Mouse (Mus musculus): ENCODE results near the gene Usp46. TPM values are rescaled to one million over a fixed set of nuclear protein-coding genes. Genes with fewer than 3 reads are reported as not detected.

The Usp46 gene
- polyA plus RNA-seq, 1 experiment: 2.7 TPM

GRCm38 (mm10) chr5:74044591-74044990 lies 23.6 kb downstream of the Usp46 start:
- Histone ChIP-seq H3K4me1 (ENCODE audit: control insufficient read depth, insufficient read depth, insufficient read length) (no peaks in the 10 kb centered on the region), H3K4me3 (ENCODE audit: extremely low read depth, insufficient read depth, insufficient read length) (no peak overlapping the region), H3K27ac (ENCODE audit: insufficient read depth, low read length) (no peak overlapping the region), H3K36me3 (ENCODE audit: control insufficient read depth, insufficient read depth, low read length) (no peaks in the 10 kb centered on the region), H3K27me3 (ENCODE audit: control insufficient read depth, insufficient read depth, low read length) (no peaks in the 10 kb centered on the region)
- WGBS: 98% methylated on average over 7 of the region's 7 CpGs
- no peak for TF ChIP-seq CTCF (IDR thresholded peaks at IDR 0.05; ENCODE audit: extremely low read depth, insufficient read depth, insufficient read length, insufficient replicate concordance)
- TF ChIP-seq POLR2A (IDR thresholded peaks at IDR 0.05; ENCODE audit: low read depth, low read length): no peak
- DNase-seq (ENCODE audit: low read depth in 1 of 2, low spot score in 2 of 2): no peak

DNA sequence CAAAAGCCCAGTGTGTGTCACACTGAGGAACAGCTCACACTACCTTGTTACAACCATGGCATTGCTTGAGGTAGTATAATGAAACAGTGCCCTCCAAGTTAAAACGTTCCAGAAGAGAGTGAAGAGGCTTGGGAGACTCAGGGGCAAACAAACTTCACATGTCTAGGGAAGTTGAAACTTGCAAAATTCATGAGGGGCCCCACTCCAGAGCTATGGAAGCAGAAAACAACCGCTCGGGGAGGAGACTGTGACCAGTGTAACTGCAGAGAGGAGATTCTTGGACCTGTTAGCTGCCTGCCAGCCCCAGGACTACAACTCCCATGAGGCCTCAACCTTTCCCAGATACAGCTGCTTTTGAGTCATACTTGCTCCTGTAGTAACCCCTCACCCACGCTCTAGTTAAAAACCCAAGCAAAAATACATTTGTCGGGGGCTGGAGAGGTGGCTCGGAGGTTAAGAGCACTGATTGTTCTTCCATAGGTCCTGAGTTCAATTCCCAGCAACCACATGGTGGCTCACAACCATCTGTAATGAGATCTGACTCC lies 25.4 kb downstream of the Usp46 start:
- no peak for DNase-seq (ENCODE audit: low read depth in 1 of 2, low spot score in 2 of 2)
- H3K27me3 ChIP-seq (ENCODE audit: control insufficient read depth, insufficient read depth, low read length): no peaks in the 10 kb centered on the region
- no peak overlapping the region for H3K27ac ChIP-seq (ENCODE audit: insufficient read depth, low read length)
- no peaks in the 10 kb centered on the region for H3K36me3 ChIP-seq (ENCODE audit: control insufficient read depth, insufficient read depth, low read length)
- WGBS: 86% methylated on average over 6 of the region's 6 CpGs
- H3K4me3 ChIP-seq (ENCODE audit: extremely low read depth, insufficient read depth, insufficient read length): no peak overlapping the region
- H3K4me1 ChIP-seq (ENCODE audit: control insufficient read depth, insufficient read depth, insufficient read length): no peaks in the 10 kb centered on the region
- no peak for TF ChIP-seq POLR2A (IDR thresholded peaks at IDR 0.05; ENCODE audit: low read depth, low read length)
- TF ChIP-seq CTCF (IDR thresholded peaks at IDR 0.05; ENCODE audit: extremely low read depth, insufficient read depth, insufficient read length, insufficient replicate concordance): no peak

GRCm38 (mm10) chr5:74040541-74040940 lies 27.7 kb downstream of the Usp46 start:
- Histone ChIP-seq H3K27ac (ENCODE audit: insufficient read depth, low read length) (no peak overlapping the region), H3K4me1 (ENCODE audit: control insufficient read depth, insufficient read depth, insufficient read length) (no peaks in the 10 kb centered on the region), H3K27me3 (ENCODE audit: control insufficient read depth, insufficient read depth, low read length) (no peaks in the 10 kb centered on the region), H3K4me3 (ENCODE audit: extremely low read depth, insufficient read depth, insufficient read length) (no peak overlapping the region), H3K36me3 (ENCODE audit: control insufficient read depth, insufficient read depth, low read length) (no peaks in the 10 kb centered on the region)
- 88% methylated on average over 4 of the region's 4 CpGs for WGBS
- no peak for TF ChIP-seq POLR2A (IDR thresholded peaks at IDR 0.05; ENCODE audit: low read depth, low read length)
- no peak for TF ChIP-seq CTCF (IDR thresholded peaks at IDR 0.05; ENCODE audit: extremely low read depth, insufficient read depth, insufficient read length, insufficient replicate concordance)
- no peak for DNase-seq (ENCODE audit: low read depth in 1 of 2, low spot score in 2 of 2)

DNA sequence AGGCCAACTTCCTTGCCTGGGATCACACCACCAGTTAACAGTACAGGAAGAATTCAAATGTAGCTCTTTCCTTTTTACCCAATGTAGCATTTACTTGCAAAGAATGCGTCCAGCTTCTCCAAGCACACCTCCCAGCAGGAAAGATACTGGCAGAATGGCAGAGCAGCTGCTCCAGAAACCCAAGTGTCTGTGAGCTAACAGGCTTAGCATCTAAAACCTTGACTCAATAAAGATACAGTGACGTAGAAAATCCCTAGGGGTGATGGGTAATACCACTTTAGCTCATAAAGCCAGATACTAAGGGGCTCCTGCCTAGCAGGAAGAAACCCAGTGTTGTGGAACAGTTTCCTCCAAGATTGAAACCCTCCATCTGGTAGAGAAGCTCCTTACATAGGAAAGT lies 32.8 kb downstream of the Usp46 start:
- 93% methylated on average over 2 of the region's 2 CpGs for WGBS
- TF ChIP-seq POLR2A (IDR thresholded peaks at IDR 0.05; ENCODE audit: low read depth, low read length): no peak
- no peak for TF ChIP-seq CTCF (IDR thresholded peaks at IDR 0.05; ENCODE audit: extremely low read depth, insufficient read depth, insufficient read length, insufficient replicate concordance)
- no peak for DNase-seq (ENCODE audit: low read depth in 1 of 2, low spot score in 2 of 2)
- no peak overlapping the region for H3K4me3 ChIP-seq (ENCODE audit: extremely low read depth, insufficient read depth, insufficient read length)
- H3K4me1 ChIP-seq (ENCODE audit: control insufficient read depth, insufficient read depth, insufficient read length): no peaks in the 10 kb centered on the region
- H3K27me3 ChIP-seq (ENCODE audit: control insufficient read depth, insufficient read depth, low read length): no peaks in the 10 kb centered on the region
- H3K36me3 ChIP-seq (ENCODE audit: control insufficient read depth, insufficient read depth, low read length): peaks cover 4% of the 10 kb centered on the region; the same call in 1 of the 2 replicates
- H3K27ac ChIP-seq (ENCODE audit: insufficient read depth, low read length): no peak overlapping the region

GRCm38 (mm10) chr5:74034177-74034576 lies 34.1 kb downstream of the Usp46 start:
- no peak overlapping the region for H3K27ac ChIP-seq (ENCODE audit: insufficient read depth, low read length)

GRCm38 (mm10) chr5:74029787-74030186 lies 38.4 kb downstream of the Usp46 start:
- H3K36me3 ChIP-seq (ENCODE audit: control insufficient read depth, insufficient read depth, low read length): peaks cover 4% of the 10 kb centered on the region
- no peak for DNase-seq (ENCODE audit: low read depth in 1 of 2, low spot score in 2 of 2)
- H3K27ac ChIP-seq (ENCODE audit: insufficient read depth, low read length): no peak overlapping the region
- WGBS: 95% methylated on average over 7 of the region's 7 CpGs
- H3K27me3 ChIP-seq (ENCODE audit: control insufficient read depth, insufficient read depth, low read length): no peaks in the 10 kb centered on the region
- no peaks in the 10 kb centered on the region for H3K4me1 ChIP-seq (ENCODE audit: control insufficient read depth, insufficient read depth, insufficient read length)
- no peak overlapping the region for H3K4me3 ChIP-seq (ENCODE audit: extremely low read depth, insufficient read depth, insufficient read length)
- no peak for TF ChIP-seq POLR2A (IDR thresholded peaks at IDR 0.05; ENCODE audit: low read depth, low read length)
- TF ChIP-seq CTCF (IDR thresholded peaks at IDR 0.05; ENCODE audit: extremely low read depth, insufficient read depth, insufficient read length, insufficient replicate concordance): no peak

More at GRCm38 (mm10) chr5:74034177-74034576, 34.1 kb downstream of the Usp46 start:
- H3K27me3 ChIP-seq (ENCODE audit: control insufficient read depth, insufficient read depth, low read length): no peaks in the 10 kb centered on the region
- no peaks in the 10 kb centered on the region for H3K4me1 ChIP-seq (ENCODE audit: control insufficient read depth, insufficient read depth, insufficient read length)
- no peak for DNase-seq (ENCODE audit: low read depth in 1 of 2, low spot score in 2 of 2)
- peaks cover 4% of the 10 kb centered on the region; the same call in 1 of the 2 replicates for H3K36me3 ChIP-seq (ENCODE audit: control insufficient read depth, insufficient read depth, low read length)
- H3K4me3 ChIP-seq (ENCODE audit: extremely low read depth, insufficient read depth, insufficient read length): no peak overlapping the region
- TF ChIP-seq POLR2A (IDR thresholded peaks at IDR 0.05; ENCODE audit: low read depth, low read length): no peak
- TF ChIP-seq CTCF (IDR thresholded peaks at IDR 0.05; ENCODE audit: extremely low read depth, insufficient read depth, insufficient read length, insufficient replicate concordance): no peak
- 94% methylated on average over 4 of the region's 4 CpGs for WGBS

DNA sequence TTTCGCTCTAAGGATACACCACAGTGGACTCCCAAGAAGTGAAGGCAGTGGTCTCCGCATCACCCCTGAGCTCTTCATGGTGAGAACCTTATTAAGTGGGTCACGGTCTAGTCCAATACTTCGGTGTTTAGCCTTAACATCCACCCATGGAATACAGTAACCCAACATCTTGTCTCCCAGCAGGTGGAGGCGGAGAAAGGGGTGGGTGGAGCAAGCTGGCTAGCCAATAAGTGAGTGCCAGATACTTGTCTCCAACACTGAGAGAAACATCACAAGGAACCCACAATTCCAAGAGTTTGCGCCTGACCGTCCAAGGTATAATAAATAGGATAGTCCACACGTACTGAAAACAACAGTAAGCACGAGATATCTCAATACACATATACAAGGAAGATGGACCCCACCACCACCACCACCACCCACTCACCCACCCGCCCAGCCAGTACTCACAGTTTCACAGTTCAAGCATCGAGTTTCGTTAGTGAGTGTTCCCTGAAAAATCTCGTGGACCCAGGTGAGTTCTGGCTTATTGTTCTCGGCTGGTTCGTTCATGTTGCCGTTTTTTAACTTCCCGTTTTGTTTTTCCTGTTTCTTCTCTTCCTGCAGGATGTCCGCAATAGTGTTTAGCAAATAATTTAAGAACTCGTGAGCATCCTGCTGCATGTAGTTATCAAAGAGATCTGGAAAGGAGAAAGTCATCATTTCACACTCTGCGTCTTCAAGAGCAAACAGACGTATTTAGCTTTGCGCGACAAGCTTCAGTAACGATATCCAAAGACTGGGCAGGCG lies 39.3 kb downstream of the Usp46 start:
- Histone ChIP-seq H3K27me3 (ENCODE audit: control insufficient read depth, insufficient read depth, low read length) (no peaks in the 10 kb centered on the region), H3K4me3 (ENCODE audit: extremely low read depth, insufficient read depth, insufficient read length) (no peak overlapping the region), H3K4me1 (ENCODE audit: control insufficient read depth, insufficient read depth, insufficient read length) (no peaks in the 10 kb centered on the region), H3K27ac (ENCODE audit: insufficient read depth, low read length) (no peak overlapping the region), H3K36me3 (ENCODE audit: control insufficient read depth, insufficient read depth, low read length) (peaks cover 4% of the 10 kb centered on the region)
- 87% methylated on average over 25 of the region's 25 CpGs for WGBS
- no peak for DNase-seq (ENCODE audit: low read depth in 1 of 2, low spot score in 2 of 2)
- TF ChIP-seq POLR2A (IDR thresholded peaks at IDR 0.05; ENCODE audit: low read depth, low read length) (no peak), CTCF (IDR thresholded peaks at IDR 0.05; ENCODE audit: extremely low read depth, insufficient read depth, insufficient read length, insufficient replicate concordance) (no peak)
